Mouse (Mus musculus): ENCODE data around the gene Stk10. TPM values are rescaled to one million over a fixed set of nuclear protein-coding genes. Genes with fewer than 3 reads are reported as not detected.

The Stk10 gene
- polyA plus RNA-seq, 1 experiment from 2014 or later: 2.5 TPM

DNA sequence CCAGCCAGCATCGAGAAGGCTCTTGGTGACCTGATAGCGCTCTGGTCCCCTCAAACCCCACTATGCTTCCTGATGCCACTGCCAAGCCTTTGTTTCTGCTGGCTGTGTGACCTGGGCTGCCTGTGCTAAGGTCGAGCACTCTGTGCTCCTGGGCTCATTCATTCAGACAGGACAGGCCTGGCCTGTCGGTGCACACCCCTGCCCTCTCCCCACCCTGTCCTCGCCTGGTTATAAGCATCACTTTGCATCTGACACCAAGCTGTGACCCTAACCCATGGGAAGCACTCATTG, 43.6 kb downstream of the Stk10 start:
- Histone ChIP-seq H3K4me1 (replicated peaks) (no peaks in the 10 kb centered on the region), H3K4me3 (no peak overlapping the region), H3K9me3 (replicated peaks) (no peaks in the 10 kb centered on the region), H3K27ac (no peak overlapping the region), H3K9ac (no peak overlapping the region), H3K27me3 (no peaks in the 10 kb centered on the region), H3K4me2 (no peak overlapping the region), H3K36me3 (no peaks in the 10 kb centered on the region)
- WGBS: 50% methylated on average over 5 of the region's 5 CpGs
- no peak for ATAC-seq (replicated peaks; ENCODE audit: insufficient number of reproducible peaks, insufficient read depth, low FRiP score, low read depth)

GRCm38 (mm10) chr11:32580305-32580947, 47.3 kb downstream of the Stk10 start:
- H3K4me2 ChIP-seq: no peak overlapping the region
- H3K27me3 ChIP-seq: no peaks in the 10 kb centered on the region
- no peak overlapping the region for H3K9ac ChIP-seq
- no peaks in the 10 kb centered on the region for H3K4me1 ChIP-seq (replicated peaks)
- H3K36me3 ChIP-seq: no peaks in the 10 kb centered on the region
- peak; percentile 54; the same call in 1 of the 2 replicates for ATAC-seq (replicated peaks; ENCODE audit: insufficient number of reproducible peaks, insufficient read depth, low FRiP score, low read depth)
- H3K27ac ChIP-seq: no peak overlapping the region
- no peak overlapping the region for H3K4me3 ChIP-seq
- H3K9me3 ChIP-seq (replicated peaks): no peaks in the 10 kb centered on the region
- 81% methylated on average over 16 of the region's 16 CpGs for WGBS

GRCm38 (mm10) chr11:32581031-32581430, 47.9 kb downstream of the Stk10 start:
- H3K4me1 ChIP-seq (replicated peaks): no peaks in the 10 kb centered on the region
- H3K36me3 ChIP-seq: no peaks in the 10 kb centered on the region
- no peak overlapping the region for H3K4me2 ChIP-seq
- no peaks in the 10 kb centered on the region for H3K9me3 ChIP-seq (replicated peaks)
- no peak overlapping the region for H3K4me3 ChIP-seq
- H3K9ac ChIP-seq: no peak overlapping the region
- WGBS: 46% methylated on average over 2 of the region's 2 CpGs
- no peaks in the 10 kb centered on the region for H3K27me3 ChIP-seq
- no peak overlapping the region for H3K27ac ChIP-seq
- ATAC-seq (replicated peaks; ENCODE audit: insufficient number of reproducible peaks, insufficient read depth, low FRiP score, low read depth): no peak

DNA sequence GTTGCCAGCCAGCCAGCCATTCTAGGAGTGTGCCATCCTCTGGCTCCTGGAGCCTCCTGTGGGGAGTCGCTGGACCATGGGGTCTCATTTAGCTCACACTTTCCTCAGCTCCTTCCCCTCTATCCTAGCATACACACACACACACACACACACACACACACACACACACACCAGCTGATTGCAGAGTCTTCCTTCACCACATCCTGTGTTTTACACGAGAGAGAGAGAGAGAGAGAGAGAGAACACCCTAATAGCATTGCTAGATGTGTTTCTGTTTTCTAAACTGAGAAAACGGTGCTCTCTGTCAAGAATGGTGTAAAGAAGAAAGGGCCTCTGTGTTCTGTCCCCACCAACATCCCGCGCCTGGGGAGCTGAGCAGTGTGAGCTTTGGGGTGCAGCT, 49.7 kb downstream of the Stk10 start:
- H3K4me1 ChIP-seq (replicated peaks): peaks cover 2% of the 10 kb centered on the region
- H3K9me3 ChIP-seq (replicated peaks): no peaks in the 10 kb centered on the region
- WGBS: 56% methylated on average over 5 of the region's 5 CpGs
- no peaks in the 10 kb centered on the region for H3K36me3 ChIP-seq
- no peaks in the 10 kb centered on the region for H3K27me3 ChIP-seq
- no peak for ATAC-seq (replicated peaks; ENCODE audit: insufficient number of reproducible peaks, insufficient read depth, low FRiP score, low read depth)
- no peak overlapping the region for H3K9ac ChIP-seq
- no peak overlapping the region for H3K27ac ChIP-seq
- H3K4me2 ChIP-seq: no peak overlapping the region
- no peak overlapping the region for H3K4me3 ChIP-seq

DNA sequence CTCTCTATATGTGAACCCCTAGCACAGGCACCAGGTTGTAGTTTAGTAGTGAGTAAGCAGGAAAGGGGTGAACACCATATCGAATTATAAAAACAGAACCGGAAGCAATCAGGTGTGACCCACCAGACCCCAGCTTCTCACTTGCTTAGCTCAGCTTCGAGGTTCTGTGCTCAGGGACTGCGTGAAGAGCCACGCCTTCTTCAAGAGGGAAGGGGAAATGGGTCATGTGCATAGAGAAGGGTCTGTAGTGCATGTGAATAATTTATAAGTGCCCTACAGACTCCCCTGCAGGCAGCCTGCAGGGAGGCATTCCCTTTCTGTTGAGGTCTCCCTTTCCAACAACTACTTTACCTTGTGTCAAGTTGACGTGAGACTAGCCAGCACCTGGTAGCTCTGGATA, 52.9 kb downstream of the Stk10 start:
- Histone ChIP-seq H3K4me2 (no peak overlapping the region), H3K27ac (no peak overlapping the region), H3K4me1 (replicated peaks) (peaks cover 7% of the 10 kb centered on the region), H3K9ac (no peak overlapping the region), H3K9me3 (replicated peaks) (no peaks in the 10 kb centered on the region), H3K4me3 (no peak overlapping the region), H3K27me3 (no peaks in the 10 kb centered on the region), H3K36me3 (no peaks in the 10 kb centered on the region)
- ATAC-seq (replicated peaks; ENCODE audit: insufficient number of reproducible peaks, insufficient read depth, low FRiP score, low read depth): no peak
- WGBS: 81% methylated on average over 6 of the region's 6 CpGs

GRCm38 (mm10) chr11:32587191-32588089, 54.3 kb downstream of the Stk10 start:
- peaks cover 7% of the 10 kb centered on the region for H3K4me1 ChIP-seq (replicated peaks)
- ATAC-seq (replicated peaks; ENCODE audit: insufficient number of reproducible peaks, insufficient read depth, low FRiP score, low read depth): no peak
- no peak overlapping the region for H3K9ac ChIP-seq
- H3K27ac ChIP-seq: no peak overlapping the region; the same call in 1 of the 2 replicates
- no peaks in the 10 kb centered on the region for H3K9me3 ChIP-seq (replicated peaks)
- H3K4me3 ChIP-seq: no peak overlapping the region
- no peaks in the 10 kb centered on the region for H3K27me3 ChIP-seq
- H3K36me3 ChIP-seq: no peaks in the 10 kb centered on the region
- no peak overlapping the region for H3K4me2 ChIP-seq
- WGBS: 70% methylated on average over 17 of the region's 17 CpGs

DNA sequence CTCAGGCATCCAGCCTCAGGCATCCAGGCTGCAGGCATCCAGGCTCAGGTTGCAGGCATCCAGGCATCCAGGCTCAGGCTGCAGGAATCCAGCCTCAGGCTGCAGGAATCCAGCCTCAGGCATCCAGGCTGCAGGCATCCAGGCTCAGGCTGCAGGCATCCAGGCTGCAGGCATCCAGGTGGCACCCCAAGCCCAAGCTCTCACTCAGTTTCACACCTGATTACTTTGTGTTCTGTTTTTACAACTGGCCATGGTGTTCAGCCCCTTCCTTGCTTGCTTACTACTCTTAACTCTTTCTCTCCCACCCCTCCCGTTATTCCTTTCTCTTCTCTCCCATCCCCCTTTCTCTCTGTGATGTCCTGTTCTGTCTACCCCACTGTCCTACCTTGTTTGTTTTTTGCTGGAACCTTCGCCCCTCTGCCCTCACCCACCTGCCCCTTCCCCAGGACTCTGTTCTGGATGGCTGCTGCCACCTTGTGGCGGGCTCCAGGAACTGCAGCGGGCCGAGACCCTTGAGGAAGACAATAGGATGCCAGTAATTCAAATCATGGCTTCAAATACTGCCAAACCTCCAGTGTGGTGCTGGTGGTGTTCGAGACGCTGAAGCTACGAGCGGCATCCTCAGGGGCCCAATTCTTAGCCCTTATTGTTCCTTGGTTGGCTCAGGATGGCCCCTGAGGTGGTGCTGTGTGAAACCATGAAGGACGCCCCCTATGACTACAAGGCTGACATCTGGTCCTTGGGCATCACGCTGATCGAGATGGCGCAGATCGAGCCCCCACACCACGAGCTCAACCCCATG, 55.2 kb downstream of the Stk10 start:
- no peak for ATAC-seq (replicated peaks; ENCODE audit: insufficient number of reproducible peaks, insufficient read depth, low FRiP score, low read depth)
- H3K27ac ChIP-seq: no peak overlapping the region
- H3K4me1 ChIP-seq (replicated peaks): peaks cover 7% of the 10 kb centered on the region
- H3K9ac ChIP-seq: no peak overlapping the region
- no peak overlapping the region for H3K4me3 ChIP-seq
- 30% methylated on average over 15 of the region's 15 CpGs for WGBS
- no peaks in the 10 kb centered on the region for H3K9me3 ChIP-seq (replicated peaks)
- no peaks in the 10 kb centered on the region for H3K27me3 ChIP-seq
- no peak overlapping the region for H3K4me2 ChIP-seq
- no peaks in the 10 kb centered on the region for H3K36me3 ChIP-seq

DNA sequence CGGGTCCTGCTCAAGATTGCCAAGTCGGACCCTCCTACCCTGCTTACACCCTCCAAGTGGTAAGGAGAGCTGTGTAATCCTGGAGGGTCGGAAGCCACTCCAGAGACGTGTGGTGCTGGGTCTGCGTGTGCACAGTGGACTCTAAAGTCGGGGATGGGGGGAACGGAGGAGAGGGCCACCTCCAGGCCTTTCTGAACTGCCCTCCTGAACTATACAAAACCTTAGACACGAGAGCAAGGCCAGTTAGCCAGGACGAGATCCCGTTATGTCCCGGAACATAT, 55.7 kb downstream of the Stk10 start:
- H3K9me3 ChIP-seq (replicated peaks): no peaks in the 10 kb centered on the region
- peaks cover 7% of the 10 kb centered on the region for H3K4me1 ChIP-seq (replicated peaks)
- H3K4me2 ChIP-seq: no peak overlapping the region
- H3K27ac ChIP-seq: no peak overlapping the region
- 79% methylated on average over 11 of the region's 11 CpGs for WGBS
- ATAC-seq (replicated peaks; ENCODE audit: insufficient number of reproducible peaks, insufficient read depth, low FRiP score, low read depth): no peak
- H3K36me3 ChIP-seq: no peaks in the 10 kb centered on the region
- no peaks in the 10 kb centered on the region for H3K27me3 ChIP-seq
- H3K9ac ChIP-seq: no peak overlapping the region
- H3K4me3 ChIP-seq: no peak overlapping the region

DNA sequence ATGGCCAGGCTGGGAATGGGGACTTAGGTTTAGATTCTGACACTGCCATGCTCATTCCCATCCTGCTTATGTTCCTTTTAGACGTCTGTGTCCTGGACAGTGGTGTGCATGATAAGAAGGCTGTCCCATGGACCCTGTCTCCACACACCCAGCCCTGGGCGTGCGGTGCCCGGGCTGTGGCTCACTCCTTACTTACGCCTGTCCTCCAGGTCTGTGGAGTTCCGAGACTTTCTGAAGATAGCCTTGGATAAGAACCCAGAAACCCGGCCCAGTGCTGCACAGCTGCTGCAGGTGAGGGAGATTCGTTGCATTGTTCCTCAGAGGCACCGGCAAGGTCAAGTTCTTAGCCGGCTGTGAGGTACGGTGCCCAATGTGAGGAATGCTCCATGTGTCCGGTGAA, 56.1 kb downstream of the Stk10 start:
- WGBS: 82% methylated on average over 12 of the region's 12 CpGs
- no peaks in the 10 kb centered on the region for H3K36me3 ChIP-seq
- no peak overlapping the region for H3K4me2 ChIP-seq

GRCm38 (mm10) chr11:32589791-32590190, 56.7 kb downstream of the Stk10 start:
- ATAC-seq (replicated peaks; ENCODE audit: insufficient number of reproducible peaks, insufficient read depth, low FRiP score, low read depth): no peak
- Histone ChIP-seq H3K9ac (no peak overlapping the region), H3K27ac (no peak overlapping the region), H3K4me1 (replicated peaks) (peaks cover 7% of the 10 kb centered on the region), H3K4me2 (no peak overlapping the region), H3K4me3 (no peak overlapping the region), H3K27me3 (no peaks in the 10 kb centered on the region), H3K9me3 (replicated peaks) (no peaks in the 10 kb centered on the region), H3K36me3 (no peaks in the 10 kb centered on the region)
- 86% methylated on average over 8 of the region's 8 CpGs for WGBS

More for the DNA sequence above, 56.1 kb downstream of the Stk10 start:
- Histone ChIP-seq H3K9me3 (replicated peaks) (no peaks in the 10 kb centered on the region), H3K4me1 (replicated peaks) (peaks cover 7% of the 10 kb centered on the region), H3K4me3 (no peak overlapping the region), H3K27me3 (no peaks in the 10 kb centered on the region), H3K9ac (no peak overlapping the region), H3K27ac (no peak overlapping the region)
- ATAC-seq (replicated peaks; ENCODE audit: insufficient number of reproducible peaks, insufficient read depth, low FRiP score, low read depth): no peak

DNA sequence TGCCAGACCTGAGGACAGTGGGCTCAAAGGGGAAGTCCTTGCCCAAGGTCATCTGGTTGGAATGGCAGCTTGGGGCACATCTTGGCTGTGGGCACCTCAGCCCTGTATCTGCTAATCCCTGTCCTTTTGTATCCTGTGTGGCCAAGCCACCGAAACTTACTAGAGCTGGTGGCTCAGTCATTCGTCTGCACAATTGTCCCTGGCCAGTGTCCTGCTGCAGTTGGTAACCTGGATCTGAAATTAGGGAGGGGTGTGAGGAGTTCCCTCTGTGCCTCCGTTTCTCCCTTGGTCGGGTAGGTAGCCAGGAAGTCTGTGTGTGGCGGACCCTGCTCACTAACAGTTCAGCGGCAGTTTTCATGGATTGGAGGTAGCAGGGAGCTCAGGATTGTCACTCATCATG, 57.1 kb downstream of the Stk10 start:
- WGBS: 81% methylated on average over 6 of the region's 6 CpGs
- Histone ChIP-seq H3K27me3 (no peaks in the 10 kb centered on the region), H3K4me3 (no peak overlapping the region), H3K4me1 (replicated peaks) (peaks cover 7% of the 10 kb centered on the region), H3K9ac (no peak overlapping the region), H3K9me3 (replicated peaks) (no peaks in the 10 kb centered on the region), H3K36me3 (no peaks in the 10 kb centered on the region), H3K4me2 (no peak overlapping the region), H3K27ac (no peak overlapping the region)
- ATAC-seq (replicated peaks; ENCODE audit: insufficient number of reproducible peaks, insufficient read depth, low FRiP score, low read depth): no peak

Measured in heart, embryonic 15.5 days (tissue).